Mouse (Mus musculus): Measurements from ENCODE around the gene Irf9.

DNA sequence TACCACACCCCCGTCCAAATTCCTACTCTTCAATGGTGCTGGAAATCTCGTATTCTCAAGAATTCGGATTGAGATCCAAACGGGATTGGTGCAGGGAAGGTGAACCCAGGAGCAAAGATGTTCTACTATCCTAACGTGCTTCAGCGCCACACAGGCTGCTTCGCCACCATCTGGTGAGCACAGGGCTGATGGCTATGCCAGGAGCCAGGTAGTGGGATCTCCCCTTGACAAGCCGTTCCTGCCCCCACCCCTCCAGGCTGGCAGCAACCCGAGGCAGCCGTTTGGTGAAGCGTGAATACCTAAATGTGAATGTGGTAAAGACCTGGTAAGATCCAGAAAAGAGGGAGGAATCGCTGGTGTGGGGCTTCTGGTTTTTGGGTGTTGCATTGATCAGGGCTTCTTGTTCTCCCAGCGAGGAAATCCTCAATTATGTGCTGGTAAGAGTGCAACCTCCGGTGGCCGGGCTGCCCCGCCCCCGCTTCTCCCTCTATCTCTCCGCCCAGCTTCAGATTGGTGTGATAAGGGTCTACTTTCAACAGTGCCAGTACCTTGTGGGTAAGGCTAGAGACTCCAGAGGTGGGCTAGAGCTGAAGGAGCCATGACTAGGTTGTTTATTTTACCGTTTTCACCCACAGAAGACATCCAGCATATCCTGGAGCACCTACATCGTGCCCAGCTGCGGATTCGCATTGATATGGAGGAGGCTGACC lies 15.3 kb downstream of the Irf9 start:
- TF ChIP-seq MXI1 (IDR thresholded peaks at IDR 0.05; ENCODE audit: low read depth, low read length): no peak
- TF ChIP-seq HCFC1 (IDR thresholded peaks at IDR 0.05; ENCODE audit: low read depth, low read length): no peak
- no peak for TF ChIP-seq UBTF (IDR thresholded peaks at IDR 0.05; ENCODE audit: low read depth, low read length)
- no peak for TF ChIP-seq POLR2A (IDR thresholded peaks at IDR 0.05; ENCODE audit: low read depth, low read length)
- no peak for TF ChIP-seq NRF1 (IDR thresholded peaks at IDR 0.05; ENCODE audit: low read depth, low read length)
- no peak for TF ChIP-seq ZC3H11A (IDR thresholded peaks at IDR 0.05; ENCODE audit: low read depth, low read length)
- no peak for TF ChIP-seq CTCF (conservative IDR thresholded peaks at IDR 0.05 in 1 of 2, IDR thresholded peaks at IDR 0.05 in 1 of 2; ENCODE audit: low read depth in 2 of 2, low read length in 2 of 2)
- no peak for TF ChIP-seq SMC3 (IDR thresholded peaks at IDR 0.05; ENCODE audit: low read depth, low read length)
- TF ChIP-seq TCF12 (IDR thresholded peaks at IDR 0.05; ENCODE audit: low read depth, low read length): no peak
- no peak for TF ChIP-seq RAD21 (IDR thresholded peaks at IDR 0.05; ENCODE audit: low read depth, low read length)
- TF ChIP-seq ZNF384 (IDR thresholded peaks at IDR 0.05; ENCODE audit: low read depth, low read length): no peak
- no peak for TF ChIP-seq ETS1 (conservative IDR thresholded peaks at IDR 0.05; ENCODE audit: low read depth, low read length)
- no peak for TF ChIP-seq EP300 (IDR thresholded peaks at IDR 0.05; ENCODE audit: low read length)
- TF ChIP-seq JUN (IDR thresholded peaks at IDR 0.05; ENCODE audit: insufficient read depth, low read depth, low read length): no peak

All from CH12.LX (cell line).